Mouse (Mus musculus) embryonic facial prominence, embryonic 13.5 days (tissue): ENCODE measurements around the gene Atf7ip. TPM values are rescaled to one million over a fixed set of nuclear protein-coding genes. Genes with fewer than 3 reads are reported as not detected.
A peak's percentile ranks its signal among the peaks of the same experiment; 100 is the strongest.

ENCODE experiments used
- ATAC-seq: fragments of 200-750 bp; cut with Nextera tagmentation; 2 replicates; pipeline ENCODE4 v1.8.0; 2017; ENCODE audit warnings: low read depth; ENCODE audit not compliant: insufficient number of reproducible peaks, insufficient read depth, low FRiP score, low TSS enrichment
- H3K27ac ChIP-seq: fragments of 300-500 bp; sonication (generic); 2 replicates; pipeline ENCODE4 v1.5.1; 2015; ENCODE audit warnings: moderate library complexity, mild to moderate bottlenecking, inconsistent platforms
- H3K27me3 ChIP-seq: fragments of 300-500 bp; sonication (generic); 2 replicates; pipeline ENCODE4 v1.6.1; 2015; ENCODE audit warnings: mild to moderate bottlenecking, inconsistent platforms
- H3K36me3 ChIP-seq: fragments of 300-500 bp; sonication (generic); 2 replicates; pipeline ENCODE4 v1.6.1; 2015; ENCODE audit warnings: mild to moderate bottlenecking, inconsistent platforms
- H3K4me1 ChIP-seq: fragments of 300-500 bp; sonication (generic); 2 replicates; pipeline ENCODE4 v1.6.1; 2015; ENCODE audit warnings: inconsistent platforms
- H3K4me2 ChIP-seq: fragments of 300-500 bp; sonication (generic); 2 replicates; pipeline ENCODE4 v1.6.1; 2015; ENCODE audit warnings: moderate library complexity, mild to moderate bottlenecking, inconsistent platforms
- H3K4me3 ChIP-seq: fragments of 300-500 bp; sonication (generic); 2 replicates; pipeline ENCODE4 v1.5.1; 2015; ENCODE audit warnings: mild to moderate bottlenecking, inconsistent platforms
- H3K9ac ChIP-seq: fragments of 300-500 bp; sonication (generic); 2 replicates; pipeline ENCODE4 v1.6.1; 2015; ENCODE audit warnings: mild to moderate bottlenecking, inconsistent platforms
- H3K9me3 ChIP-seq: fragments of 300-500 bp; sonication (generic); 2 replicates; pipeline ENCODE4 v1.6.1; 2016; ENCODE audit warnings: inconsistent platforms
- WGBS: fragments of 180-500 bp; shearing (Covaris S2); methylation state at CpG from one replicate; pipeline ENCODE4 v1.1.7; 2015; ENCODE audit warnings: mixed read lengths; 5-methylcytosine and 5-hydroxymethylcytosine counted together
- polyA plus RNA-seq: library from polyadenylated mRNA; unstranded; fragments of >200 nt; fragmentation: Nextera tagmentation; extraction: Ambion mirVana; gene quantifications from 2 replicates; pipeline ENCODE4 v1.2.1, GENCODE M21; 2015

Atf7ip gene
- polyA plus RNA-seq, 1 experiment from 2014 or later: 39.0 TPM

- Histone ChIP-seq H3K27ac (no peak overlapping the region), H3K27me3 (no peaks in the 10 kb centered on the region), H3K4me1 (no peaks in the 10 kb centered on the region), H3K4me2 (no peak overlapping the region), H3K9me3 (peaks cover 15% of the 10 kb centered on the region), H3K36me3 (peaks cover 81% of the 10 kb centered on the region), H3K9ac (no peak overlapping the region), H3K4me3 (no peak overlapping the region)
- no peak for ATAC-seq
- 88% methylated on average over 5 of the region's 5 CpGs for WGBS
These were observed 60.0 kb downstream of the Atf7ip start for GRCm38 (mm10) chr6:136566002-136566401.

GRCm38 (mm10) chr6:136590739-136591138, 84.8 kb downstream of the Atf7ip start:
- no peak overlapping the region for H3K27ac ChIP-seq
- H3K4me2 ChIP-seq: no peak overlapping the region
- H3K36me3 ChIP-seq: peaks cover 73% of the 10 kb centered on the region
- no peak for ATAC-seq
- H3K4me3 ChIP-seq: no peak overlapping the region
- H3K4me1 ChIP-seq: no peaks in the 10 kb centered on the region
- no peaks in the 10 kb centered on the region for H3K27me3 ChIP-seq
- H3K9me3 ChIP-seq: no peaks in the 10 kb centered on the region
- WGBS: 89% methylated on average over 4 of the region's 4 CpGs
- H3K9ac ChIP-seq: no peak overlapping the region

- 90% methylated on average over 4 of the region's 4 CpGs for WGBS
- Histone ChIP-seq H3K4me3 (no peak overlapping the region), H3K9ac (no peak overlapping the region), H3K4me2 (no peak overlapping the region), H3K36me3 (peaks cover 75% of the 10 kb centered on the region), H3K27ac (no peak overlapping the region), H3K9me3 (no peaks in the 10 kb centered on the region), H3K27me3 (no peaks in the 10 kb centered on the region), H3K4me1 (no peaks in the 10 kb centered on the region)
- ATAC-seq: no peak
These were observed 88.6 kb downstream of the Atf7ip start for GRCm38 (mm10) chr6:136594541-136594940.

- no peak for ATAC-seq
- no peak overlapping the region for H3K4me2 ChIP-seq
- no peak overlapping the region for H3K27ac ChIP-seq
- H3K9me3 ChIP-seq: no peaks in the 10 kb centered on the region
- no peak overlapping the region for H3K4me3 ChIP-seq
- 87% methylated on average over 7 of the region's 7 CpGs for WGBS
- H3K36me3 ChIP-seq: peaks cover 89% of the 10 kb centered on the region
- no peak overlapping the region for H3K9ac ChIP-seq
- no peaks in the 10 kb centered on the region for H3K4me1 ChIP-seq
- no peaks in the 10 kb centered on the region for H3K27me3 ChIP-seq
These were observed 96.6 kb downstream of the Atf7ip start for GRCm38 (mm10) chr6:136602601-136603000.

- Histone ChIP-seq H3K27ac (no peak overlapping the region), H3K9ac (no peak overlapping the region), H3K4me2 (no peak overlapping the region), H3K27me3 (no peaks in the 10 kb centered on the region), H3K36me3 (peaks cover 54% of the 10 kb centered on the region), H3K9me3 (peaks cover 5% of the 10 kb centered on the region; the same call in 1 of the 2 replicates), H3K4me3 (no peak overlapping the region), H3K4me1 (no peaks in the 10 kb centered on the region)
- WGBS: 96% methylated on average over 17 of the region's 17 CpGs
- no peak for ATAC-seq
These were observed 105.6 kb downstream of the Atf7ip start for GRCm38 (mm10) chr6:136611351-136612215.

- ATAC-seq: no peak
- Histone ChIP-seq H3K36me3 (peaks cover 48% of the 10 kb centered on the region), H3K4me1 (no peaks in the 10 kb centered on the region), H3K9ac (no peak overlapping the region), H3K27me3 (no peaks in the 10 kb centered on the region), H3K27ac (no peak overlapping the region), H3K4me2 (no peak overlapping the region), H3K4me3 (no peak overlapping the region), H3K9me3 (peaks cover 5% of the 10 kb centered on the region; the same call in 1 of the 2 replicates)
- WGBS: 93% methylated on average over 3 of the region's 3 CpGs
These were observed 106.3 kb downstream of the Atf7ip start for GRCm38 (mm10) chr6:136612312-136612711.

- no peaks in the 10 kb centered on the region for H3K4me1 ChIP-seq
- no peak overlapping the region for H3K4me3 ChIP-seq
- no peak for ATAC-seq
- no peaks in the 10 kb centered on the region for H3K27me3 ChIP-seq
- peaks cover 5% of the 10 kb centered on the region; the same call in 1 of the 2 replicates for H3K9me3 ChIP-seq
- H3K36me3 ChIP-seq: peaks cover 32% of the 10 kb centered on the region
- 86% methylated on average over 3 of the region's 3 CpGs for WGBS
- H3K4me2 ChIP-seq: no peak overlapping the region
- no peak overlapping the region for H3K9ac ChIP-seq
- H3K27ac ChIP-seq: no peak overlapping the region
These were observed 108.2 kb downstream of the Atf7ip start for GRCm38 (mm10) chr6:136614156-136614555.

GRCm38 (mm10) chr6:136620361-136621139, 114.6 kb downstream of the Atf7ip start:
- Histone ChIP-seq H3K27ac (no peak overlapping the region), H3K4me3 (0 out of 2 replicates have a peak overlapping the region, but pooled peaks have one; percentile 10), H3K27me3 (no peaks in the 10 kb centered on the region), H3K4me1 (no peaks in the 10 kb centered on the region), H3K4me2 (peak overlapping the region; percentile 39), H3K9ac (no peak overlapping the region), H3K36me3 (no peaks in the 10 kb centered on the region), H3K9me3 (no peaks in the 10 kb centered on the region)
- WGBS: 41% methylated on average over 17 of the region's 17 CpGs
- ATAC-seq: peak; percentile 26; the same call in 1 of the 2 replicates

- Histone ChIP-seq H3K4me2 (no peak overlapping the region), H3K27ac (no peak overlapping the region), H3K36me3 (no peaks in the 10 kb centered on the region), H3K4me1 (no peaks in the 10 kb centered on the region), H3K27me3 (no peaks in the 10 kb centered on the region), H3K9me3 (no peaks in the 10 kb centered on the region), H3K4me3 (no peak overlapping the region), H3K9ac (no peak overlapping the region)
- no peak for ATAC-seq
- WGBS: 80% methylated on average over 12 of the region's 12 CpGs
These were observed 119.5 kb downstream of the Atf7ip start for GRCm38 (mm10) chr6:136625421-136625820.

- 88% methylated on average over 5 of the region's 5 CpGs for WGBS
- H3K9ac ChIP-seq: no peak overlapping the region
These were observed 123.7 kb downstream of the Atf7ip start for GRCm38 (mm10) chr6:136629639-136630038.

GRCm38 (mm10) chr6:136631519-136631918, 125.6 kb downstream of the Atf7ip start:
- no peaks in the 10 kb centered on the region for H3K36me3 ChIP-seq
- no peaks in the 10 kb centered on the region for H3K4me1 ChIP-seq
- H3K4me3 ChIP-seq: no peak overlapping the region
- no peak overlapping the region for H3K27ac ChIP-seq
- no peaks in the 10 kb centered on the region for H3K9me3 ChIP-seq
- H3K27me3 ChIP-seq: no peaks in the 10 kb centered on the region
- H3K9ac ChIP-seq: no peak overlapping the region
- no peak overlapping the region for H3K4me2 ChIP-seq
- WGBS: 84% methylated on average over 8 of the region's 8 CpGs
- ATAC-seq: no peak

More at GRCm38 (mm10) chr6:136629639-136630038, 123.7 kb downstream of the Atf7ip start:
- no peak overlapping the region for H3K4me3 ChIP-seq
- H3K4me2 ChIP-seq: no peak overlapping the region
- H3K9me3 ChIP-seq: no peaks in the 10 kb centered on the region
- no peak for ATAC-seq
- H3K27ac ChIP-seq: no peak overlapping the region
- no peaks in the 10 kb centered on the region for H3K4me1 ChIP-seq
- H3K36me3 ChIP-seq: no peaks in the 10 kb centered on the region
- no peaks in the 10 kb centered on the region for H3K27me3 ChIP-seq
